Mouse (Mus musculus) ES-CJ7 (cell line): Measurements from ENCODE around the gene Phb.

Source experiments
- DNase-seq: peaks from one replicate; pipeline ENCODE4 v3.0.0; 2011; ENCODE audit warnings: low read depth, low spot score

Phb gene

DNA sequence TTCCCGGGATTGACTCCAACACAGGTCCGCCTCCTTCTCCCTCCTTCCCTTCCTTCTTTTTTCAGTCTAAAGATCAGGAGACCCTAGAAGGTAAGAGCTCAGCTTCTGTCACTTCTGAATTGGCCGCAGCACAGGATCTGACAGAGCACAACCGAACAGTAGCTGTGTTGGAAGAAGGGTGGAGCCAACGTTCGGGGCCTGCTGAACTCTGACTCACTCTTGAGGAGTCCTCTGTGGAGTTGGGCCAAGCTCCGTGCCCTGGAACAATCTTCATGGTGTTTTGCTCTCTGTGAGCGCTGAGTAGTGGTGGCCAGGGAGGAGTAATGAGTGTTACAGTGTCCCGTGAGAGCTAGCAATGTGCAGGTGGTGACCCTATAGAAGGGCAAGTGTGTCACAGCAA, 15.8 kb upstream of the Phb start:
- DNase-seq = no peak

DNA sequence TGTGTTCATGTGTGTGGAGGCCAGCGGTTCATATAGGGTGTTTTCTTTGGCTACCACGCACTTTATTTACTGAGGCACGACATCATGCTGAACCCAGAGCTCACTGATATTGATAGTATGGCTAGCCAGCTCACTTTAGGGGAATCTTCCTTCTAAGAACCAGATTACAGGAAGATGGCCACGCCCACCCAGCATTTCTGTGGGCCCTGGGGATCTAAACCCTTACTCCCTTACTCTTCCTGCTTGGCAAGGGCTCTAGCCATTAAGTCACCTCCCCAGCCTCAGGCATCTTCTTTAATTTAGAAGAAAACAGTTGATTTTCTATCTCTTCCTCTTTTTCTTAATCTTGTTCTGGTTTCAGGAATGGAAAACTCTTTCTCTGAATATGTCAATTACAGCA, 9.3 kb upstream of the Phb start:
- no peak for DNase-seq

DNA sequence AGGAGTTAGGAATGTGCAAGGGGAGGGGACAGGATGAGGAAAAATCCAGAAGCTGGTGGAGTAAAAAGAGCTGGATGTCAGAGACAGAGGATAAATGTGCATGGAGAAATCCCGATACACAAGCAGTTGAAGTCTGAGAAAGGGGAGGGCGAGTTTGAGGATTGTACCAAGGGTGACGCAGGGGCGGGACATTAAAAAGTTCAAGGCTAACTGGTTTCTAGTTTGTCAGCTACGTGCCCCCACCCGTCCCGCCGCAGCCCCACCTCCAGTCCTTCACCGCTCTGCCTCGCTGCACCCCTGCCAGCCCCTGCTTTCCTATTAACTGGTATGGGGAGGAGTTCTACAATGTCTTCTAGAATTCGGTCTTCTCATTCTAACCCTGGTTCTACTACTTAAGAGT, 420 bp downstream of the Phb start:
- no peak for DNase-seq

DNA sequence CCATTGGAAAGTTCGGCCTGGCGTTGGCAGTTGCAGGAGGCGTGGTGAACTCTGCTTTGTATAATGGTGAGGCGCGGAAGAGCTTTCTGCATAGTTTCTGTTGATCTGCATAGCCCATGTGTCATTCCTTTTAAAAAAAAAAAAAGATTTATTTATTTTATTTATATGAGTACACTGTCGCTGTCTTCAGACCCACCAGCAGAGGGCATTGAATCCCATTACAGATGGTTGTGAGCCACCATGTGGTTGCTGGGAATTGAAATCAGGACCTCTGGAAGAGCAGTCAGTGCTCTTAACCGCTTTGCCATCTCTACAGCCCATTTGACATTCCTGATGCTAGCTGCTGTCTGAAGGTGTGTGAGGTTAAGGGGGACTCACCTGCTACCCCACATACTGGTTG, 1.3 kb downstream of the Phb start:
- DNase-seq = peak; percentile 55

GRCm38 (mm10) chr11:95675498-95675897, 8.7 kb downstream of the Phb start:
- DNase-seq = no peak

- DNase-seq = peak; percentile 84
Measured at GRCm38 (mm10) chr11:95676307-95676706, 9.6 kb downstream of the Phb start.

DNA sequence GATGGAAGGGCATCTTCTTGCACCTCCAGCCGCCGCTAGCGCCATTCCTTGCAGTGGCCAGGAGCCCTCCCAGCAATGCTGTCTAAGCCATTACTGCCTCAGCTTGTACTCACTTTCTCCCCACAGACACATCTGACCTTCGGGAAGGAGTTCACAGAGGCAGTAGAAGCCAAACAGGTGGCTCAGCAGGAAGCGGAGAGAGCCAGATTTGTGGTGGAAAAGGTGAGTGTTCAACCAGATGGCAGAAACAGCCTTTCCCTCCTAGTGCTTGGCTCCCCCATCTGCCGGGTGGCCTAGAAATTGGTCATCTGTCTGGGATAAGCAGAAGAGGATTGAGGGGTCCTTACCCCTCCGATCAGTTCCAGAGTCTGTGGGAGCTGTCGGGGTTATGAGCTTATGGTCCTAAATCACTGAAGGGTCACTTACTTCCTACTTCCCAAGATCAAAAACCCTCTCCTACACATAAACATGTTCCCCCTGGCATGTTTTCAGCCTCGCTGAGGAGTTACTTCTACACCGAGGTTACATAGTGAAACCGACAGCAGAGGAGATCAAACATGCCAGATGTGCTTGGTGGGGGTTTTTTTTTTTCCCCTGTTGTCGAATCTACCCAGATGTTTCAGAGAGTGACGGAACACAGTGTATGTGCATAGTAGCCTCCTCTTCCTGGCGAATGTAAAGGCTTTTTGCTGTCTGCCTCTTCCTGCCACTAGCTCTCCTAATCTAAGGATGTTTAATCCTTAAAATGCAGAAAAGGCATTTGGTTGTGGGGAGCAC, 11.4 kb downstream of the Phb start:
- no peak for DNase-seq

DNA sequence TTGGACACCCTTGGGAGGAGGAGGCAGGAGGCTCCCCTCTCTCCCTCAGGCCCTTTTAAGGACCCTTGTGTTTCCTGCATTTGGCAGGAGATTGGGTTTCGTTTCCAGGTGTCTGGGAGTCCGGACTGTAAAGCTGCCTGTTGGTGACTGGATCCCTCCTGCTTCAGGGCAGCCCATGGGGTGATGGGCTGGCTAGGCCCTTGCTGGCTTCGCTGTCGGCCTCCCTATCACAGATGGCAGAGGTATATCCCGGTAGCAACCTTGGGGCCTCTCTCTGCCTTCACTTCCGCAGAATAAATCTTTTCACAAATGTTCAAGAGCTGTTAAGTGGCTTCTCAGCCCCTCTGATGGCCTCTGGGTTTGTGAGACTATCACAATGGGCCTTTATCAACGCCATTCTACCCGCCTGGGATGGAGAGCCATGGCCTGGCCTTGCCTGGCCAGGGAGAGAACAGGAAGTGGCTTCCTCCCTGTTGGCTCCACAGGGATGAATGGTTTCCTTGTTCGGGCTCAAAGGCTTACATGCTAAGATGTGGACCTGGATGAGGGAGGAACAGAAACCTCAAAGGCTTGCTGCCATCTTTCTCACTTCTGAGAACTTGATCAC, 15.3 kb downstream of the Phb start:
- no peak for DNase-seq

DNA sequence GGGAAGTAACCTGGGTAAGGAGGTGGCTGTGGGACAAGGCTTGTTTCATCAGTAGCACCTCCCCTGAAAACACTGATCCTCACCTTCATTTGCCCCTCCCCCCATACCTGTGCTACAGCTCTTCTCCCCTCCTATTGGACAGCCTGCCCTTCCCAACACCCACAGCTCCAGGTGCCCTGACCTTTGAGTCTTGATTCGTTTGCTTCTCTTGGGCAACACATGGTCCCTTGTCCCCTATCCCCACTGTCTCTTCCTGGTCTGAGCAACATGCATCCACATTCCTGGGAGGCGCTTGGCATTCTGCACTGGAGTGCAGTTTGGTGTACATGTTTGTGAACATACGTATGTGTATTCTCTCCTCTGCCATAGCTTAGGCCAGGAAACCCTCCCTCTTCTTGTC, 16.2 kb downstream of the Phb start:
- DNase-seq = no peak

- peak; percentile 77 for DNase-seq
Measured at GRCm38 (mm10) chr11:95686031-95686430, 19.3 kb downstream of the Phb start.

GRCm38 (mm10) chr11:95687084-95687656, 20.4 kb downstream of the Phb start:
- no peak for DNase-seq

GRCm38 (mm10) chr11:95688515-95688914, 21.8 kb downstream of the Phb start:
- DNase-seq = no peak

- no peak for DNase-seq
Measured at GRCm38 (mm10) chr11:95688981-95689380, 22.2 kb downstream of the Phb start.

GRCm38 (mm10) chr11:95689544-95689943, 22.8 kb downstream of the Phb start:
- DNase-seq = no peak

DNA sequence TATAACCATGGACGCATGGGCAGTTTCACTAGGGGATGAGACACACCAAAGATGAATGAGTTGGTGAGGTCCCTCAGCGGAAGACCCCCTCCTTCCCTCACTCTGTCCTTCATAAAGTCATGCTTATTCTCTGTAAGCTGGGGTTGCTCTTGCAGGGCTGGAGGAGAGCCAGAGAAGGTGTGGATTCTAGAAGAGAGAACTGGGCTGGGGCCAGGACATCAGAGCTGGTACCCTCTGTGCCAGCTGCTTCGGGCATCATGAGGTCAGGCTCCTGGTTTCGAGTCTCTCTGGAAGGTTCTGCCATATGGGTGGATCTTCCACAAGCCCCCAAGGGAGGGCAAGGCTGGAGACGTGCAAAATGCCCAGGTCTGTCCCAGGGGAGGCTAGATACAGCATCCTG, 31.8 kb downstream of the Phb start:
- no peak for DNase-seq

DNA sequence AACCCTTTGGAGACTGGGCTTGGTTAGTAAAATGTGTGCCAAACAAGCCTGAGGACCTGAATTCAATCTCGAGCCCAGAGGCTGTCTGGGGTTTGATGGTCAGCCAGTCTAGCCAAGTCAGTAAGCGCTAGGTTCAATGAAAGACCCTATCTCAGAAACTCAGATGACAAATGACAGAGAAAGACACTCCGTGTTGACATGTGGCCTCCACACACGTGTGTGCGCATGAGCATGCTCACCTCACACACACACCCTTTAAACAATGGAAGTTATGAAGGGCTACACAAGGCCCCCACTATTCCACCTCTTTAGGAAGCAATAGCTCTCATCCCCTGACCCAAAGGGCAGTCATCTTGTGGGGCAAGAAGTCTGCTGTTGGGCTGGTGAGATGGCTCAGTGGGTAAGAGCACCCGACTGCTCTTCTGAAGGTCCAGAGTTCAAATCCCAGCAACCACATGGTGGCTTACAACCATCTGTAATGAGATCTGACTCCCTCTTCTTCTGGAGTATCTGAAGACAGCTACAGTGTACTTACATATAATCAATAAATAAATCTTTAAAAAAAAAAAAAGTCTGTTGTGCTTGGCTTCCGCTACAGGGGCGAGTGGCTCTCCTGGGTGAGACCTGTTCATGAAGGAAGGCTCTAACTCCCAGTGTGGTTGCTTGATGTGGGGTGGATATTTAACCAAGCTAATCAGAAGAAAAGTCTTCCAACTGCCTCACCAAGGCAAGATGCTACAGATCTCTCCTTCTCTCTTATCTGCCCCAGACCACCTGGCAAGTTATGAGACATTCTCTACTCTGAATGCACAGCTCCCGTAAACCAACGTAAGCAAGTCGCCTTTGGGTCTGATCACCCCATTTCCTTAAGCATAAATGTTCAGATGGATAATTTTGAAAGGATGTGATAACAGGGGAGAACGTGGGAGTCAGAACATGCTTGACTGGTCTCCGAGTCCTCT, 34.3 kb downstream of the Phb start:
- no peak for DNase-seq

DNA sequence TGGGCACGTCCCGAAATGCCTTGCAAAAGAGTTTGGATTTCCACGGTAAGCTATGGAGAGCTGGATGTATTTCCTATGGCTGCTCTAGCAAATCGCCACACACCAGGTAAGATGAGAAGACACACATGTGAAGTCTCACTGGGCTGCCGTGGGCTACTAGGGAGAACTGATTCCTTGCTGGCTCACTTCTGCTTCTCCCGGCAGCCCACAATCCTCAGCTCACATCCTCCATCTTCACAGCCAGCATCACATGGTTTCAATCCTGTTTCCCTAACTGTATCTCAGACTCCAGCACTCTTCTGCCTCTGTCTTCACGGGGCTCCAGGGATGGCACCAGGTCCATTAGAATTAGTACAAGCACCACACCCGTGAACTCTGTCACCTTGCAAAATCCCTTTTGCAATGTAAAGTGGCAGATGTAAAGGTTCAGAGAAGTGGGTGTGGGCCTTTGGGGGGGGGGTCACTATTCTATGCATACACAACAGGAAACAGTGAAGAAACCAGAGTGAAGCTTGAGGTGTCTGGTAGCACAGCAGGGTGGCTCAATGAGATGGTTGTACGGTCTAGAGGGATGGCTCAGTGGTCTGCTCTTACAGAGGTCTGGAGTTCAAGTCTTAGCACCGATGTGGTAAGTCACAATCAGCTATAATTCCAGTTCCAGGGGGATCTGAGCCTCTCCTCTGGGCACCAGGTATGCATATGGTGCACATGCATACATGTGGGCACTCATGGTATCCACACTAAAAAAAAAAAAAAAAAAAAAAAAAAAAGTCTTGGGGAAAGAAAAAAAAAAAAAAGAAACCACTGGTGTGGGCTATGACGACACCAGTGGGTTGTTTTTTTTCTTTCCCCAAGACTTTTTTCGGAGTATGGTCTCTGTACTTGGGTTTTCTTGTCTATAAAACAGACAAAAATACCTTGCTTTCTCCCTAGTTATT, 37.5 kb downstream of the Phb start:
- DNase-seq = peak; percentile 87

DNA sequence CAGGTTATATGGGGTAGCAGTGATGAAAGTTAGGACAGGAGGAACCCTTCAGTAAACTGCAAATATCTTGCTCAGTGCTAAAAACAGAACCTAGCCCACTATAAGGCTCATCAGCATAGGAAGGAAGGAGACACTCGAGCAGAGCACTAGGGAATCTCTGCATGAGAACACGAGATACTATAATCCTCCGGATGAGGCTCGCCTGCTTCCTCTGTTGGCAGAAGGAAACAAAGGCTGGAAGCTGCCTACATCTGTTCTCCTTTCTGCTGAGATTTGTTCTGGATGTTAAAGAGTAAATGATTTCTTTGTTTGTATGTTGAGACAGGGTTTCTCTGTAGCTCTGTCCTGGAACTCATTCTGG, 38.2 kb downstream of the Phb start:
- no peak for DNase-seq

DNA sequence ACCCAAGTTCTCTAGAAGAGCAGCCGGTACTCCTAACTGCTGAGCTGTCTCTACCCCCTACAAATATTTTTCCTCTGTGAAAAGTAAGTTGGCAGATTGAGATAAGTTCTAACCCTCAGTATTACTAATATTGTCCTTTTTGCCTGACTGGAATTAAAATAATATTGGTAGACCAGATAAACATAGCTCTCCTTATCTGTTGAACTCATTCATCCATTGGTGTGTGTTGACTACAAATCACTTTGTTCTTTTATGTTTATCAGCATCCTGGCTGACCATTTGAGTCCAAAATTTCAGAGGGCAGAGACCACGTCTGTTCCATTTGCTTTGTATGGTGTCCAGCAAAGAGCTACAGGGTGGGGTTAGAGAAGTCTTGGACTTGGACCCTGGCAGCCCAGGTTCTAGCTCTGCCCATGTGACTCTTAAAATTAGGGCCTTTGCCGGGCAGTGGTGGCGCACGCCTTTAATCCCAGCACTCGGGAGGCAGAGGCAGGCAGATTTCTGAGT, 42.8 kb downstream of the Phb start:
- DNase-seq = no peak

DNA sequence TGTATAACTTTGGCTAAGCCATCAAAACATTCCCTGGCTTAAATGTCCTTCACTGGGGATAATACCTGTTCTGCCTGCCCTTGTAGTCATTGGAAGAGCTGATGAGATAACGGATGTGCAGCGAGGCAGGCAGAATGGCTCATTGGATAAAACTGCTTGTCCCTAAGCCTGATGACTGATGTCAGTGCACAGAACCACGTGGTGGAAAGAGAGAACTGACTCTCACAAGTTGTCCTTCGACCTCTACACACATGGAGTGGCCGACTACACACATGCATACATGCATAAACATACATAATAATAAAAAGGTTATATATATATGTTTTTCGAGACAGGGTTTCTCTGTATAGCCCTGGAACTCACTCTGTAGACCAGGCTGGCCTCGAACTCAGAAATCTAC, 43.7 kb downstream of the Phb start:
- DNase-seq = no peak

DNA sequence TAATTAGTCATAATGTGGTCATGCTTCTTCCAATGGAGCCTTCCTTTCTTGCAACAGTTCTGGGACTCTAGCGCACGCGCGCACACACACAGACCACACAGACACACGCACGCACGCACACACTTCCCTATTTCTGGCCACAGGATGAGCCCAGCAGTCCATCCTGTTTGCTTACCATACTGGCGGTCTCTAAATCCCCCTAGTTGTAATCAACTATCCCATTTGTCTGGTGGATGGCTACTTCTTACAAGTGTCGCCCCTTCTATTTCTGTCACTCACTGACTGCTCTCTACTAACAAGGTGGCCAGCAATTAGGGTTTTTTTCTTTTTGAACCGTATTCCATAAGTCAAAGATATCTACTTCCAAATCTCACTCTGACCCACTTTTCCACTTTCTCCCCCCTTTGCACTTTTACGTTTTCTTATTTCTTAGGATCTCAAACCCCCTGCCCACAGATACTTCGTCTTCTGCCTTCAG, 45.4 kb downstream of the Phb start:
- DNase-seq = peak; percentile 34
